Mouse (Mus musculus): ENCODE measurements around the gene Vipr1. TPM values are rescaled to one million over a fixed set of nuclear protein-coding genes. Genes with fewer than 3 reads are reported as not detected.
A peak's percentile ranks its signal among the peaks of the same experiment; 100 is the strongest.

Vipr1 gene
- polyA plus RNA-seq, 1 experiment: 8.0 TPM

GRCm38 (mm10) chr9:121697150-121698049, 54.9 kb downstream of the Vipr1 start:
- TF ChIP-seq POLR2A (IDR thresholded peaks at IDR 0.05; ENCODE audit: low read depth, low read length) (no peak), CTCF (IDR thresholded peaks at IDR 0.05; ENCODE audit: extremely low read depth, insufficient read depth, insufficient read length, insufficient replicate concordance) (peak; percentile 73)
- Histone ChIP-seq H3K4me3 (ENCODE audit: extremely low read depth, insufficient read depth, insufficient read length) (no peak overlapping the region), H3K27ac (ENCODE audit: insufficient read depth, low read length) (0 out of 2 replicates have a peak overlapping the region, but pooled peaks have one; percentile 24), H3K27me3 (ENCODE audit: control insufficient read depth, insufficient read depth, low read length) (no peaks in the 10 kb centered on the region), H3K4me1 (ENCODE audit: control insufficient read depth, insufficient read depth, insufficient read length) (no peaks in the 10 kb centered on the region), H3K36me3 (ENCODE audit: control insufficient read depth, insufficient read depth, low read length) (peaks cover 1% of the 10 kb centered on the region; the same call in 1 of the 2 replicates)
- 94% methylated on average over 1 of the region's 1 CpGs for WGBS
- peak in 1 of 2 experiments; percentile 32 for DNase-seq (ENCODE audit: low read depth in 1 of 2, low spot score in 2 of 2)

DNA sequence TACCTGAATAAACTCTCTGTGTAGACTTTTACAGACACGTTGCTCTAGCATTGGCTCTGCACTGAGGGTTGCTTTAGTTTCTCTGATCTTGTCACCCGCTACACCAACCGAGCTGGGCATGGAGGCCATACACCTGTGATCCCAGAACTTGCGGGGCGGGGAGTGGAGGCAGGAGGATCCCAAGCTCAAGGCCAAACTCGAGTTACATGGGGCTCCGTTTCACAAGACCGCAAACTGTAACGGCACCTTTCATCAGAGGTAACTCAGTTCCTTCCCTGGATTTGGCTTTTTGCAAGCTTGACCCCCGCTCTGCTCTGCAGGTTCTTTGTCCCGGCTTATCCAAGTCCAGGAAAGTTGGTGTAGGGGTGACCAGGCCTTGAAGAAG, 61.7 kb downstream of the Vipr1 start:
- 43% methylated on average over 11 of the region's 11 CpGs for WGBS
- no peak for TF ChIP-seq POLR2A (IDR thresholded peaks at IDR 0.05; ENCODE audit: low read depth, low read length)
- TF ChIP-seq CTCF (IDR thresholded peaks at IDR 0.05; ENCODE audit: extremely low read depth, insufficient read depth, insufficient read length, insufficient replicate concordance): no peak
- DNase-seq (ENCODE audit: low read depth in 1 of 2, low spot score in 2 of 2): no peak
- peaks cover 10% of the 10 kb centered on the region; the same call in 1 of the 2 replicates for H3K4me1 ChIP-seq (ENCODE audit: control insufficient read depth, insufficient read depth, insufficient read length)
- H3K4me3 ChIP-seq (ENCODE audit: extremely low read depth, insufficient read depth, insufficient read length): peak overlapping the region; percentile 80
- H3K27me3 ChIP-seq (ENCODE audit: control insufficient read depth, insufficient read depth, low read length): no peaks in the 10 kb centered on the region
- H3K36me3 ChIP-seq (ENCODE audit: control insufficient read depth, insufficient read depth, low read length): no peaks in the 10 kb centered on the region
- no peak overlapping the region for H3K27ac ChIP-seq (ENCODE audit: insufficient read depth, low read length)

DNA sequence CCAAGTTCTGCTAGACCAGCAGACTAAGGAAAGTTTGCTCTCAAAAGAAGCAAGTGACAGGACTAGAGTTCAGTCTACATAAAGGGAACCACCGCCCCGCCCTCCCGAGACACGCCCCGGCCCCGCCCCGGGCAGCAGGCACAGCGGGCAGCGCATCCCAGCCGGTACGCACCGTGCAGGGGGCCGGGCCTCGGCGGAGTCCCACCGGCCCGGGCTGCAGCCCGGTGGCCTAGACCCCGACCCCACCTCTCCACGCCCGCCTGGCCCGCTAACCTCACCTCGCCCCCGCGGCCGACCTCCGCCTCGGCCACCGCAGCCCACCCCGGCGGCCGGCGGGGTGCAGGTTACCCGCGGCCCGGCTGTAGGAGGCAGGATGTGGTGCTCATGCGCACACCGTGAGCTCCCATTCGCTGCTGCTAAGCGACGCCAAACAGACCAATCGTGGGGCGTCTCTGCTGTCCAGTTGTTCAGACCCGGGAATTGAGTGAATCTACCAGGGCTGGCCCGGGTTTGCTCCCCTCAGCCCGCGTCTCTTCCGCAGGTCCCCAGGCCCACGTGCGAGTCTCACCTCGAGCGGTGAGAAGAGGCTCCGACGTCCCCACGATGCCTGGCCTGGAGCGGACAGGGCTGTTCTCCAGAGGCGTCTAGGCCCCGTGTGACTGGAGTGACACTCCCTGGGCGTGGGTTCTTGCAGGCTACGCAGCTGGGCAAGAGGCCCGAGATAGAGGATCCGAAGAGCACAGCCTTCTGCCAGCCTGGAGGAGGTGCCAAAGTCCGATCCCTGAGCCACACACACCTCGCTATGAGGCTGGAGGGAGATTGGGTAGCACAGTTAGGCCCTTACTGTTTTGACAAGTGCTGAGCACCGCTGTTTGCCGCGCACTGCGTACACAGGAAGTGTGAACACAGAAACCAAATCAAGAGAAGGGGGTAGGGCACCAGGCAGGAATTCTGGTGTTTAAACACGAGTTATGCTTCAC, 62.4 kb downstream of the Vipr1 start, which contains the start of gene Sec22c:
TSS of gene Sec22c (minus strand) at position 845 of the 980 bp plus-strand sequence.
- peaks cover 10% of the 10 kb centered on the region; the same call in 1 of the 2 replicates for H3K4me1 ChIP-seq (ENCODE audit: control insufficient read depth, insufficient read depth, insufficient read length)

GRCm38 (mm10) chr9:121706029-121706675, 63.6 kb downstream of the Vipr1 start:
- Histone ChIP-seq H3K27me3 (ENCODE audit: control insufficient read depth, insufficient read depth, low read length) (no peaks in the 10 kb centered on the region), H3K36me3 (ENCODE audit: control insufficient read depth, insufficient read depth, low read length) (no peaks in the 10 kb centered on the region), H3K27ac (ENCODE audit: insufficient read depth, low read length) (peak overlapping the region; percentile 91), H3K4me1 (ENCODE audit: control insufficient read depth, insufficient read depth, insufficient read length) (peaks cover 10% of the 10 kb centered on the region; the same call in 1 of the 2 replicates), H3K4me3 (ENCODE audit: extremely low read depth, insufficient read depth, insufficient read length) (no peak overlapping the region)
- DNase-seq (ENCODE audit: low read depth in 1 of 2, low spot score in 2 of 2): no peak
- 59% methylated on average over 6 of the region's 6 CpGs for WGBS
- no peak for TF ChIP-seq POLR2A (IDR thresholded peaks at IDR 0.05; ENCODE audit: low read depth, low read length)
- no peak for TF ChIP-seq CTCF (IDR thresholded peaks at IDR 0.05; ENCODE audit: extremely low read depth, insufficient read depth, insufficient read length, insufficient replicate concordance)

More for the DNA sequence above, 62.4 kb downstream of the Vipr1 start, which contains the start of gene Sec22c:
- 1% methylated on average over 69 of the region's 69 CpGs for WGBS
- TF ChIP-seq CTCF (IDR thresholded peaks at IDR 0.05; ENCODE audit: extremely low read depth, insufficient read depth, insufficient read length, insufficient replicate concordance) (no peak), POLR2A (IDR thresholded peaks at IDR 0.05; ENCODE audit: low read depth, low read length) (0 out of 2 replicates have a peak, but pooled peaks have one; percentile 2)
- Histone ChIP-seq H3K4me3 (ENCODE audit: extremely low read depth, insufficient read depth, insufficient read length) (peak within 1 kb of the TSS; percentile 80), H3K27ac (ENCODE audit: insufficient read depth, low read length) (peak within 1 kb of the TSS; percentile 91), H3K36me3 (ENCODE audit: control insufficient read depth, insufficient read depth, low read length) (no peaks in the 10 kb centered on the region), H3K27me3 (ENCODE audit: control insufficient read depth, insufficient read depth, low read length) (no peaks in the 10 kb centered on the region)
- DNase-seq (ENCODE audit: low read depth in 1 of 2, low spot score in 2 of 2): peak; percentile 73 to 89

- 85% methylated on average over 6 of the region's 6 CpGs for WGBS
- no peak overlapping the region for H3K4me3 ChIP-seq (ENCODE audit: extremely low read depth, insufficient read depth, insufficient read length)
- peaks cover 3% of the 10 kb centered on the region for H3K36me3 ChIP-seq (ENCODE audit: control insufficient read depth, insufficient read depth, low read length)
- H3K4me1 ChIP-seq (ENCODE audit: control insufficient read depth, insufficient read depth, insufficient read length): peaks cover 10% of the 10 kb centered on the region; the same call in 1 of the 2 replicates
- no peak for TF ChIP-seq CTCF (IDR thresholded peaks at IDR 0.05; ENCODE audit: extremely low read depth, insufficient read depth, insufficient read length, insufficient replicate concordance)
- TF ChIP-seq POLR2A (IDR thresholded peaks at IDR 0.05; ENCODE audit: low read depth, low read length): no peak
- DNase-seq (ENCODE audit: low read depth in 1 of 2, low spot score in 2 of 2): no peak
- no peaks in the 10 kb centered on the region for H3K27me3 ChIP-seq (ENCODE audit: control insufficient read depth, insufficient read depth, low read length)
- H3K27ac ChIP-seq (ENCODE audit: insufficient read depth, low read length): no peak overlapping the region
These were observed 65.3 kb downstream of the Vipr1 start for GRCm38 (mm10) chr9:121707801-121708200.

All from spleen, adult 2 months (tissue).